Mouse (Mus musculus) bone marrow, adult 2 months (tissue): Measurements from ENCODE around the gene Zbtb21. TPM values are rescaled to one million over a fixed set of nuclear protein-coding genes. Genes with fewer than 3 reads are reported as not detected.
"Not testable (repeated sequence)": the region's sequence is repeated elsewhere in the genome, so short reads cannot be mapped to it uniquely, and the experiment has no call there.

Experiments
- H3K27ac ChIP-seq: fragments of 200-500 bp; 2 replicates; pipeline ENCODE4 v1.5.1; 2012; ENCODE audit warnings: low read depth, mild to moderate bottlenecking, control low read depth, inconsistent platforms, low read length; ENCODE audit not compliant: control insufficient read depth, poor library complexity, insufficient read depth
- H3K4me1 ChIP-seq: fragments of 200-500 bp; 2 replicates; pipeline ENCODE4 v1.6.1; 2011; ENCODE audit warnings: low read length; ENCODE audit not compliant: control insufficient read depth, insufficient read depth
- H3K4me3 ChIP-seq: fragments of 200-500 bp; replicated peaks from 2 replicates; pipeline ENCODE3; 2011; ENCODE audit warnings: mild to moderate bottlenecking, low read depth, low read length, control low read depth; ENCODE audit not compliant: control insufficient read depth
- CTCF ChIP-seq: fragments of 200-500 bp; IDR thresholded peaks from 2 replicates; pipeline ENCODE4 v1.5.1; 2011; ENCODE audit warnings: low read length, control low read depth; ENCODE audit not compliant: control insufficient read depth, insufficient read depth
- POLR2A ChIP-seq: fragments of 200-500 bp; IDR thresholded peaks from 2 replicates; pipeline ENCODE4 v1.6.1; 2011; ENCODE audit warnings: low read depth, mild to moderate bottlenecking, control low read depth, low read length, borderline replicate concordance; ENCODE audit not compliant: control insufficient read depth
- WGBS: fragments of 180-500 bp; shearing (Covaris S2); methylation state at CpG from one replicate; pipeline ENCODE4 v1.1.7; 2018; 5-methylcytosine and 5-hydroxymethylcytosine counted together
- polyA plus RNA-seq: library from polyadenylated mRNA; stranded (reverse); fragments of >200 nt; gene quantifications from 2 replicates; pipeline ENCODE4 v1.2.4, GENCODE M21; 2011; ENCODE audit warnings: low replicate concordance; ENCODE audit not compliant: missing spikeins, insufficient read depth, insufficient read length

Zbtb21 gene
- polyA plus RNA-seq, 1 experiment: 13.8 TPM

DNA sequence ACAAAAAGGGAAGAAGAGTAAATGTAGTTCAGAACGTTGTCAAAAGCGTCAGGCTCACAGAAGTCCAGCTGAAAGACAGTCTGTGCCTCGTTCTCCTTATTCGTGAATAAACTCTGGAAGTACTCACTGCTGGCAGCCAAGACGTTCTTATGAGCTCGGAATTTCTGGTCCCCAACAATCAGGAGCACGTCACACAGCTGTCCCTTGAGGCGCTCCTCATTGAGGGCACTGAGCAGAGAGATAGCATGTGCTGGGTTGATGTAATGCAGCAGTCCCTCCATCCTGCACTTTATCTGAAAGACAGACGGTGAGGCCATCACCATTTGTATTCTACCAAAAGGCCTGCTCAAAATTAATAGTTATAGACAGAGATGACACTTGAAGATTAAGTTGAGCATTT lies 9.6 kb downstream of the Zbtb21 start:
- H3K4me3 ChIP-seq: no peak overlapping the region
- WGBS: 66% methylated on average over 9 of the region's 9 CpGs
- peak overlapping the region; percentile 31; the same call in 1 of the 2 replicates for H3K27ac ChIP-seq

GRCm38 (mm10) chr16:97952371-97952770 lies 10.1 kb downstream of the Zbtb21 start:
- H3K4me3 ChIP-seq: no peak overlapping the region
- WGBS: 65% methylated on average over 4 of the region's 4 CpGs
- H3K27ac ChIP-seq: peak overlapping the region; percentile 31; the same call in 1 of the 2 replicates
- peaks cover 4% of the 10 kb centered on the region; the same call in 1 of the 2 replicates for H3K4me1 ChIP-seq
- TF ChIP-seq CTCF (no peak), POLR2A (no peak)

More for the DNA sequence above, 9.6 kb downstream of the Zbtb21 start:
- no peak for TF ChIP-seq POLR2A
- TF ChIP-seq CTCF: no peak
- peaks cover 4% of the 10 kb centered on the region; the same call in 1 of the 2 replicates for H3K4me1 ChIP-seq

- Histone ChIP-seq H3K4me1 (peaks cover 4% of the 10 kb centered on the region; the same call in 1 of the 2 replicates), H3K27ac (no peak overlapping the region), H3K4me3 (no peak overlapping the region)
- WGBS: 91% methylated on average over 8 of the region's 8 CpGs
- no peak for TF ChIP-seq CTCF
- TF ChIP-seq POLR2A: no peak
These were observed 12.4 kb downstream of the Zbtb21 start for GRCm38 (mm10) chr16:97950061-97950460.

DNA sequence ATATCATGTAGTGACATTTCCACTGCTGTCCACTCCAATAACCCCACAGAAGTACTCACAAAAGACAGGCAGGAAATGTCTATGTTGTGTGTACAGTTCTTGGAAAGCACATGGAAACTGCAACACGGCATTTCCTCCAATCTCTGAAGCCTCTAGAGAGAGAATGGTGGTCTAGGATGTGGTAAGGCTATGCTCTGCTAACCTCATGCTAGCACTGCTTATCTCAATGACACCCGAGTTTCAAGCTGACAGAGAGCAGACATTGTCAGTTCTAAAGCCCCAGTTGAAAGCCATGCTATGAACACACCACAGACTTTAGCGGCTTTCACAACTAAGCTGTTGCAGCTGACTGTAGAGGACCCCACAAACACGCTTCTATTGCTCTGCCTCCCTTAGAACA lies 13.6 kb downstream of the Zbtb21 start:
- no peak overlapping the region for H3K27ac ChIP-seq
- WGBS: 56% methylated on average over 4 of the region's 4 CpGs
- no peak overlapping the region for H3K4me3 ChIP-seq
- H3K4me1 ChIP-seq: peaks cover 4% of the 10 kb centered on the region; the same call in 1 of the 2 replicates
- TF ChIP-seq CTCF: no peak
- TF ChIP-seq POLR2A: no peak

GRCm38 (mm10) chr16:97946993-97947392 lies 15.4 kb downstream of the Zbtb21 start:
- 25% methylated on average over 2 of the region's 2 CpGs for WGBS
- H3K4me1 ChIP-seq: not testable (repeated sequence)

GRCm38 (mm10) chr16:97941844-97942243 lies 20.6 kb downstream of the Zbtb21 start:
- Histone ChIP-seq H3K27ac (no peak overlapping the region), H3K4me1 (no peaks in the 10 kb centered on the region), H3K4me3 (no peak overlapping the region)
- TF ChIP-seq POLR2A (no peak), CTCF (no peak)

More at GRCm38 (mm10) chr16:97946993-97947392, 15.4 kb downstream of the Zbtb21 start:
- not testable (repeated sequence) for H3K4me3 ChIP-seq, H3K27ac ChIP-seq

DNA sequence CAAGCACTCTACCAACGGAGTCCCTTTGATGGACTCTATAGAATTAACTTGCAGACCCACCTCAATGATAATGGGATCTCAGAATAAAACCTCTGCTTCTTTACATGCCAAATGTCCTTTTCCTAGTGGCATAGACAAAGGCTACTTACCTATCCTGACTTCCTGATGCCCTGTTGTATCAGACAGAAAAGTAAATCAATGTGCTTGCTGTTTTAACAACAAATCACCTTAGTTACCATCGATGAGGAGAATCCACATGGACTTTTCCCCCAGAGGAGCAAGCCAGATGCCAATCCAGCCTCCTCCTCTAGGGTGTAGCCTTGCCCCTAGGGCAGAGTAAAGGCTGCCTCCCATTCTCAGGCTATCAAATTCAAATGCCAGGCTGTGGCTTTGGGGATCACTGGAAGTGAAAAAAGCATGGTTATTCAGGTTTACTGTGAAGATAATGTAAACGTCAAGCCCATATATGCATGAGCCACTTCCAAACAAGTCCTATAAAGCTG lies 21.9 kb downstream of the Zbtb21 start:
- 81% methylated on average over 3 of the region's 3 CpGs for WGBS
- Histone ChIP-seq H3K27ac (no peak overlapping the region), H3K4me1 (no peaks in the 10 kb centered on the region), H3K4me3 (no peak overlapping the region)
- TF ChIP-seq POLR2A (no peak), CTCF (no peak)

DNA sequence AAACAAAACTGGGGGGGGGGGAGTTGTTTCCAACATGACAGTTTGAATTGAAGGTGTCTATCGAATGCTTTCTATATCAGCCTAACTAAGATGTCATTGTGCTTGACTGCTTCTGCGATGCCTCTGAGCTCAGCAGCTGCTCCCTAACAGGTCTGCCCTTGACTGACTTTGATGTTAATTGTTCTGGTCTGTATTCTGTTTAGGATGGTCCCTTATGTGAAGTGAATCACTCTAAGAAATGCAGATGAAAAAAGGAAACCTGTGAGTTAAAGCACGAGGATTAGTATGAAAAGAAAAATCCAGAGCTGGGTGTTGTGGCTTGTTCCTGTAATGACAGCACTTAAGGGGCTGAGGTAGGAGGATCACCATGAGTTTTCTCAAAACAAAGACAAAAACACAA lies 26.6 kb downstream of the Zbtb21 start:
- H3K4me1 ChIP-seq: no peaks in the 10 kb centered on the region
- H3K27ac ChIP-seq: no peak overlapping the region
- no peak for TF ChIP-seq CTCF
- no peak overlapping the region for H3K4me3 ChIP-seq
- 83% methylated on average over 3 of the region's 3 CpGs for WGBS

DNA sequence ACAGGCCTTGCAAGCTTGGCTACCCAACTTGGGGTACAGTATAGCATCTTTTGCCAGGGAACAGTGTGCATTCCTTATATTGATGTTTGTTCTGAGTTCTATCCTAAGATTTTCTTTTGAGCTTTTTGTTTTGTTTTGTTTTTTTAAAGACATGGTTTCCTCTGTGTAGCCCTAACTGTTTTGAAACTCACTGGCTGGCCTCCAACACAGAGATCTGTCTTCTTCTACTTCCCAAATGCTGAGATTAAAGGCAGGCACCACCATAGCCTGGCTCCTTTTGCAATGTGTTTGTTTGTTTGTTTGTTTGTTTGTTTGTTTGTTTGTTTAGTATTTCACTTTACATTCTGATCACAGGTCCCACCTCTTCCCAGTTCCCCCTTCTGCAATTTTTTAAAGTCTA lies 32.2 kb downstream of the Zbtb21 start:
- Histone ChIP-seq H3K4me3 (no peak overlapping the region), H3K27ac (no peak overlapping the region)
- TF ChIP-seq CTCF (no peak), POLR2A (no peak)

More for the DNA sequence above, 32.2 kb downstream of the Zbtb21 start:
- H3K4me1 ChIP-seq: no peaks in the 10 kb centered on the region; the same call in 1 of the 2 replicates
